Comparison of ENCODE assay signal across 29 mouse cellular contexts in genomic region chr17:48118570-48118969, GRCm38 (mm10). TPM values are rescaled to one million over a fixed set of nuclear protein-coding genes. Genes with fewer than 3 reads are reported as not detected.
DNase-seq lines count a peak whose midpoint lies in the region; ATAC-seq and TF ChIP-seq lines count a peak whose summit lies in the region.
"Had no signal": no experiment of that assay in that cellular context is flagged by ENCODE, and none has a peak within 500 bp of the region (broad histone marks: within the 10 kb centered on the region; RNA-seq: fewer than 3 reads in every experiment).

No protein-coding gene starts in this region.

- H3K9me3 ChIP-seq in liver, postnatal 0 days (ENCODE audit: low read length) = 0 out of 2 replicates have a peak, but pooled peaks cover 2% of the 10 kb centered on the region
- H3K9me3 ChIP-seq: embryonic facial prominence, embryonic 15.5 days; forebrain, embryonic 15.5 days had no signal

- no peak overlapping the region for H3K27ac ChIP-seq in liver, postnatal 0 days (ENCODE audit: low read depth)
- H3K27ac ChIP-seq: embryonic facial prominence, embryonic 15.5 days; forebrain, embryonic 15.5 days; heart, embryonic 10.5 days; hindbrain, embryonic 10.5 days; hindbrain, postnatal 0 days; layer of hippocampus, adult 2 months; limb, embryonic 12.5 days; liver, embryonic 12.5 days had no signal

- H3K9ac ChIP-seq in liver, postnatal 0 days (replicated peaks) = no peak overlapping the region
- H3K9ac ChIP-seq: embryonic facial prominence, embryonic 15.5 days; forebrain, embryonic 15.5 days; limb, embryonic 12.5 days; liver, embryonic 12.5 days; lung, embryonic 14.5 days had no signal

- ATAC-seq in liver, postnatal 0 days = no peak
- ATAC-seq in monocyte, adult 5-6 weeks (replicated peaks; ENCODE audit: insufficient number of reproducible peaks, low FRiP score, low TSS enrichment, poor library complexity, severe bottlenecking) = peak; percentile 81
- ATAC-seq: forebrain, embryonic 15.5 days; hindbrain, postnatal 0 days; intestine, embryonic 16.5 days; liver, embryonic 12.5 days had no signal

- H3K27me3 ChIP-seq in liver, postnatal 0 days (ENCODE audit: insufficient read depth, low read length) = no peaks in the 10 kb centered on the region
- H3K27me3 ChIP-seq: embryonic facial prominence, embryonic 15.5 days; forebrain, embryonic 15.5 days; liver, embryonic 12.5 days had no signal

- H3K4me3 ChIP-seq in liver, postnatal 0 days (ENCODE audit: low read depth, low read length) = no peak overlapping the region
- H3K4me3 ChIP-seq: embryonic facial prominence, embryonic 15.5 days; forebrain, embryonic 15.5 days; heart, embryonic 10.5 days; hindbrain, embryonic 10.5 days; layer of hippocampus, adult 2 months; limb, embryonic 12.5 days; liver, embryonic 12.5 days had no signal

- peak; percentile 38 for DNase-seq in liver, postnatal 0 days
- DNase-seq in liver = no peak
- peak; percentile 62 for DNase-seq in A20 (ENCODE audit: low read depth, low spot score)
- peak; percentile 50 for DNase-seq in c-Kit-positive CD71-negative TER-119-negative erythroid progenitor cells, embryonic 14.5 days (ENCODE audit: low read depth)
- DNase-seq in testis, postnatal 14 days (ENCODE audit: low spot score) = no peak
- no peak for DNase-seq in urinary bladder, postnatal 4 days (ENCODE audit: low spot score in 2 of 2)
- DNase-seq: adrenal gland, postnatal 10 days; cerebellum, adult 9-10 months; gastrocnemius, postnatal 25 days; kidney, postnatal 25 days; lung, embryonic 14.5 days; lung, postnatal 36 days; right cerebral cortex, postnatal 14 days; thymus, adult 2 months; thymus, postnatal 4 days had no signal

- peak overlapping the region; percentile 23; the same call in 1 of the 2 replicates for H3K4me2 ChIP-seq in liver, postnatal 0 days (ENCODE audit: low read depth, low read length)
- H3K4me2 ChIP-seq: embryonic facial prominence, embryonic 15.5 days; forebrain, embryonic 15.5 days; limb, embryonic 12.5 days; liver, embryonic 12.5 days; lung, embryonic 14.5 days had no signal

- H3K36me3 ChIP-seq in liver, postnatal 0 days (replicated peaks; ENCODE audit: insufficient read depth, low read length) = no peaks in the 10 kb centered on the region
- H3K36me3 ChIP-seq: embryonic facial prominence, embryonic 15.5 days; forebrain, embryonic 15.5 days; heart, embryonic 10.5 days; hindbrain, embryonic 10.5 days; limb, embryonic 12.5 days; liver, embryonic 12.5 days had no signal

- H3K4me1 ChIP-seq in liver, postnatal 0 days (ENCODE audit: insufficient read depth) = peaks cover 13% of the 10 kb centered on the region
- H3K4me1 ChIP-seq: embryonic facial prominence, embryonic 15.5 days; forebrain, embryonic 15.5 days; heart, embryonic 10.5 days; hindbrain, embryonic 10.5 days; limb, embryonic 12.5 days; liver, embryonic 12.5 days had no signal

- TF ChIP-seq CTCF in liver, postnatal 0 days (IDR thresholded peaks at IDR 0.05; ENCODE audit: low read depth) = no peak

- TF ChIP-seq EP300 in liver, postnatal 0 days (IDR thresholded peaks at IDR 0.05; ENCODE audit: low read depth) = no peak

- 21% methylated on average over 1 of the region's 1 CpGs for WGBS in liver, postnatal 0 days (ENCODE audit: insufficient replicate concordance)

RNA-seq across cellular contexts. Expression of gene 9830107B12Rik, which starts 27.5 kb away (rescaled TPM):
- polyA plus RNA-seq in liver, postnatal 0 days (2015; fragmentation: Nextera tagmentation; extraction: Ambion mirVana) = 1.1 and 1.4 TPM in 2 replicates
- 1.1 to 8.9 TPM (median 6.9 TPM) in 3 replicates for total RNA-seq in monocyte, adult 5-6 weeks (2017)
- total RNA-seq: gastrocnemius, postnatal 25 days; hindbrain, postnatal 0 days; layer of hippocampus, adult 2 months; layer of hippocampus, postnatal 25 days had no signal
- polyA plus RNA-seq: embryonic facial prominence, embryonic 15.5 days; forebrain, embryonic 15.5 days; heart, embryonic 10.5 days; heart, embryonic 16.5 days; hindbrain, embryonic 10.5 days; hindbrain, postnatal 0 days; intestine, embryonic 16.5 days; kidney, embryonic 14.5 days; limb, embryonic 12.5 days; liver, embryonic 12.5 days; lung, embryonic 14.5 days had no signal

RNA-seq across cellular contexts. Expression of gene 1700067P10Rik, which starts 29.5 kb away (rescaled TPM):
- polyA plus RNA-seq in liver, postnatal 0 days (2015; fragmentation: Nextera tagmentation; extraction: Ambion mirVana) = not detected in 2 replicates
- not detected in 3 replicates for total RNA-seq in monocyte, adult 5-6 weeks (2017)
- total RNA-seq: adrenal gland, postnatal 10 days; gastrocnemius, postnatal 25 days; hindbrain, postnatal 0 days; layer of hippocampus, adult 2 months; layer of hippocampus, postnatal 25 days had no signal
- polyA plus RNA-seq: embryonic facial prominence, embryonic 15.5 days; forebrain, embryonic 15.5 days; heart, embryonic 10.5 days; heart, embryonic 16.5 days; hindbrain, postnatal 0 days; intestine, embryonic 16.5 days; kidney, embryonic 14.5 days; limb, embryonic 12.5 days; liver, embryonic 12.5 days; lung, embryonic 14.5 days; stomach, embryonic 16.5 days had no signal

RNA-seq across cellular contexts. Expression of gene A530064D06Rik, which starts 48.5 kb away (rescaled TPM):
- 1.6 and 1.7 TPM in 2 replicates for polyA plus RNA-seq in liver, postnatal 0 days (2015; fragmentation: Nextera tagmentation; extraction: Ambion mirVana)
- 13.9 to 32.4 TPM (median 28.1 TPM) in 3 replicates for total RNA-seq in monocyte, adult 5-6 weeks (2017)
- total RNA-seq: gastrocnemius, postnatal 25 days; hindbrain, postnatal 0 days; layer of hippocampus, adult 2 months; layer of hippocampus, postnatal 25 days had no signal
- polyA plus RNA-seq: embryonic facial prominence, embryonic 15.5 days; forebrain, embryonic 15.5 days; heart, embryonic 10.5 days; hindbrain, embryonic 10.5 days; hindbrain, postnatal 0 days; kidney, embryonic 14.5 days; limb, embryonic 12.5 days; lung, embryonic 14.5 days had no signal

Comparison
In these comparisons a context has a peak if more than half of its experiments do, and no peak if none do; other contexts are left out.
1. DNase-seq: peak in liver, postnatal 0 days (single experiment), A20 (single experiment) and c-Kit-positive CD71-negative TER-119-negative erythroid progenitor cells, embryonic 14.5 days (single experiment); none in liver (single experiment), testis, postnatal 14 days (single experiment) and urinary bladder, postnatal 4 days (0 of 2).